Mouse (Mus musculus): ENCODE data around the gene Tbx2.

Gene Tbx2

DNA sequence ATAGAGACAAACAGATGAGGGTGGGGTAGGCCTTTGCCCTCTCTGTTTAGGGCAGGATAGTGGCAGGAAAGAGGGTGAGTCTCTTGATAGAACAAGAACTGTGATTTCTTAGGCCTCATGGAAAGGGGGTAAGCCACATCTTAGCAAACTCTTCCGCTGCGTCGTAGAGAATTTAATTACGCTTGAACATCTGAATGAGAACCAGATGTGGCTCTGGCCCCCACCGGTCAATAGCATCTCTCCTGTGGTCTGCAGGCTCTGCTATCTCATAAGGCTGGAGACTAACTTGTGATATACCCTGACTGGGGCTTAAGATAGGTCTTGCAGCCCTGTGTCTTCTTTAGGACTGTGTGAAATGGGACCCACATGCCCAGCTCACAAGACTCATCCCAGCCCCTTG, 15.9 kb upstream of the Tbx2 start:
- no peak for TF ChIP-seq GATA4 (IDR thresholded peaks at IDR 0.05; ENCODE audit: insufficient replicate concordance, low read length)

DNA sequence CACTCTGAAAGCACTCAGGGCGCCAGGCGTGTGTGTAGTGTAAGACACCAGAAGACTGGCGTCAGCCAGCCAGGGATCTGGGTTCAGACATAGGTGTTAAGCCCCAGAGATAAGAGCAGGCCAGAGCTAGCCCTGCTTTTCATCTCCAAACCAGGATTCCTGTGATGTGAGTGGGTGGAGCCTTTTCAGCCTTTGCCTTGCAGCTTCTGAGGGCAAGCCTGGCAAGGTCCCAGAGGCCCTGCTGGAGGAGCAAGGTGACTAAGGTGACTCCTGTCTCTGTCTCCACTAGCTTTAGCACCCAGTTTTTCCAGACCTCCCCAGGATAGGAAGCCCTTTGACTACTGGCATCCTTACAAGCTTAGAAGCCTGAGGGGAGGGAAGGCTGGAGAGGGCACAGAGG, 13.9 kb upstream of the Tbx2 start:
- no peak for TF ChIP-seq GATA4 (IDR thresholded peaks at IDR 0.05; ENCODE audit: insufficient replicate concordance, low read length)

GRCm38 (mm10) chr11:85820959-85821358, 11.4 kb upstream of the Tbx2 start:
- no peak for TF ChIP-seq GATA4 (IDR thresholded peaks at IDR 0.05; ENCODE audit: insufficient replicate concordance, low read length)

GRCm38 (mm10) chr11:85821659-85822058, 10.7 kb upstream of the Tbx2 start:
- TF ChIP-seq GATA4 (IDR thresholded peaks at IDR 0.05; ENCODE audit: insufficient replicate concordance, low read length), result no peak

DNA sequence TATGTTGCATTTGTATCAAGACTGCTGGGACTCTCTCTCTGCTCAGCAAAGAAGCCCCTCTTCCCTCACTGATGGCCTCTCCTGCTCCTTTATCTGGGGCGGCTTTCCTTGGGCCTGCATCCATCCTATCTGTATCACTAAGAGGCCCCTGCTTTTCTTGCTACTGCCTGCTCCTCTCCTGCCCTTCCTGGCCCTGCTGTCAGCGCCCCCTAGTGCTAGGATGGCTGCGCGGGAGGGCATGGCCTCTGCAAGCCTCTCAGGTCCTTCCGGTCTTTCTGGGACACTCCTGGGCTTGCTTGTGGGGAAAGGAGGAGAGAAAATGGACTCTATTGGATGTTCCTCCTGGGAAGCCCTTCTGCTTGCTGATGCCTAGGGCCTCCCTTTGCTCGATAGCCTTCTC, 9.2 kb upstream of the Tbx2 start:
- TF ChIP-seq GATA4 (IDR thresholded peaks at IDR 0.05; ENCODE audit: insufficient replicate concordance, low read length), result no peak; the same call in 1 of the 2 replicates

GRCm38 (mm10) chr11:85823794-85824193, 8.6 kb upstream of the Tbx2 start:
- no peak for TF ChIP-seq GATA4 (IDR thresholded peaks at IDR 0.05; ENCODE audit: insufficient replicate concordance, low read length)

GRCm38 (mm10) chr11:85825031-85825430, 7.3 kb upstream of the Tbx2 start:
- no peak for TF ChIP-seq GATA4 (IDR thresholded peaks at IDR 0.05; ENCODE audit: insufficient replicate concordance, low read length)

DNA sequence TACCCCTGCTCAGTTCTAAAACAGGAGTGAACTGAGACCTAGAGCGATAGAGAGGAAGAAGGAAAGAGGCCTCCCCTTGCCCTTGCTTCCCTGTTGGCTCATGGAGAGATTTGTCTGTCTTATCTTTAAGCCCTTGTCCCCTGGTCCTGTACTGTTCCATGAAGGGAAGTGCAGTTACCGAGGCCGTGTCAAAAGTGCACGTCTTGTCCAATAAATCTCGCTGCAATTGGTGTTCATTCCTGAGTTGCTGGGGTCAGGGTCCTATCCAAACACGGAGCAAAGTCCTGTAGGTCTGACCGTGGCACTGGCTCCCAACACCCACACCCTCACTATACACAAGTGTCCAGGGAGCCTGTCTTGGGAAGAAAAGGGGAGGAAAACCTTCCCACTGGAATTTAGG, 6.5 kb upstream of the Tbx2 start:
- TF ChIP-seq GATA4 (IDR thresholded peaks at IDR 0.05; ENCODE audit: insufficient replicate concordance, low read length), result peak; percentile 87

DNA sequence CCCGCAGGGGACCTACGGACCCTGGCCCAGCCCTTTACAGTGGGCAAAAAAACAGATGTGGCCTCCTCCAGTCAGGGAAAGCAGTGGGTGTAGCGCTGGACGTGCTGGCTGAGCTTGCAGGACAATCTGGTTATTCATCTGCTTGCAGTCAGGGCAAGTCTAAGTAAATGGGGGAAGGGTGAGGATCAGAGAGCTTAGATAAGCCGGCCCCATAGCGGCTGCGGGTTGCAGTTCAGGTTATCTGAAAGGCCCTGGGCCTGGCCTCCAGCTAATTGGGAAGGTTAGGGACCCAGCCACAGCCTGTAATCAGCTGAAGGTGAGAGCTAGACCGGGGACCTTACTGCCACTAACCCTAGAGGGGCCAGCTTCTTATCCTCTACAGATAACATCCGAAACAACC, 5.0 kb upstream of the Tbx2 start:
- no peak for TF ChIP-seq GATA4 (IDR thresholded peaks at IDR 0.05; ENCODE audit: insufficient replicate concordance, low read length)

DNA sequence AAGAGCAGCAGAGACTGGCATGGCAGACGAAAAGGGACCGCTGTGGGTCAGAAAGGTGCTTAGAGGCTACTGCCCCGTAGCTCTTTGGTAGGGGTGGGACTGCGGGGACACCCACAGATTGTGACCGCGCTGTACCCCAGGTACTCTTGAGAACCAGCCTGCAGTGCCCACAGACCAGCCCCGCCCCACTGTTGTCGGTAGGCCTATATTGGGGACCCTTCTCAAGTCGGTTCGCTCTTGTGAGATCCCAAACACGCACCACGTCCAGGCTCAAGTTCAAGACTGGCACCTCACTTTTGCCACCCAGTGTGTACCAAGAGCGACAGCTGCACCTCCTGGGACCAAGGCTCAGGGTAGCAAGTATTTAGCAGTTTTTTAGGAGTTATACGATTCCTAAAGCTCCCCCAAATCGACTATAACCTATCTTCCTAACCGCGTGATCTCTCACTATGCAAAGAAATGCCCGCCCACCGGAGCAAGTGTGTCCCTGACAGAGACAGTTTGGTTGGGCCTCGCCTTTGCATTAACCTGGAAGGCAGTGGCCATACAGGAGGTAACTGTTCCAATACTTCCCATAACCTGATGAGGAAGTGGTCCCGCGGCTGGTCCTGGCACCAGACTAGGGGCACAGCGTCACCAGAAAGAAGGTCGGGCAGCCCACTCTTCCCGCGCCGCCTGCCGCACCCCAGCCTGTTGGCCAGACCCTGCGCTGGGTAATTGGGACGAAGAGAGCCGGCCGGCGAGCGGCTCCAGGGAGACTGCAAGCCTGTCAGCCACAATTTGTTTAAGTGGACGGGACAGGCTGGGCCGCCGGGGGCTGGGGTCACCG, 3.4 kb upstream of the Tbx2 start:
- no peak for TF ChIP-seq GATA4 (IDR thresholded peaks at IDR 0.05; ENCODE audit: insufficient replicate concordance, low read length)

DNA sequence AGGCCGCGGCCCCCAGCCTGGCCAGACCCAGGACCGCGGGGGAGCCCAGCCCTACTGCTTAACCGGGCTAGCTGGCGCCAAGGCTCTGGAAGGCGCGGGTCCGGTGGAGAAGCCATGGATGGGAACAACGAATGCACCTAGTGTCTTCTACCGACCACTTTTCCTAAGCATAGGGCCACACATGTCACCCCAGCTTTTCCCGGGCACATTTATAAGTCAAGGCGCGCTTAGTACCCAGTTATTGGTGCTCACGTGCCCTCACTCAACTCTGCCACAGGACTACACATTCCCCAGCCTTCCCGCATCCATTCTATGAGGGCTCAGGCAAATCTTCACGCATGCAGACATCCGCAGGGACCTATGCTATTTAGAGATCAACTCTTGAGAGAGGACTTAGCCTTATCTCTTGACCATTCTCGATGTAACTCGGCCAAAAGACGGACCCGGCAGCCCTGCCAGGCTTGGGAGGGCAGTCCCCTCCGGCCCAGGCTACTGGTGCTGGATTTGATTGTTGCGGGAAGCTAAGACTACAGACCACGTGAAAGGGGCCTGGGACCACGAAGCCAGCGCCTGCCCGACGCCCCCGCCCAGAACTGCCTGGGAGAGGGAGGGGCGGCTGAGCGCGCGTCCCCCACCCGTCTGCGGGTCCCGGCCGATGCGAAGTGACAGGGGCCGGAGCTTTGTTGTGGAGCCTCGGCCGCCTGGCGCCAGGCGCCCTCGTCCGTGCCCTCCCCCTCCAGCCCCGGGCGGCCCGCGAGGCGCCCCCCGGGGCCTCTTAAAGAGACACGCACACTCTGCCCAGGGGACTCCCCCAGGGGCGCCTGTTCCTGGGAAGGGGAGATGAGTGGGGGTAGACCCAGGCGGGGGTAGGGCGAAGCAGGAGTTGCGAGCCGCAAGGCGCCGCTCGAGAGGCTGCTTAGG, 2.6 kb upstream of the Tbx2 start:
- TF ChIP-seq GATA4 (IDR thresholded peaks at IDR 0.05; ENCODE audit: insufficient replicate concordance, low read length), result no peak

- no peak for TF ChIP-seq GATA4 (IDR thresholded peaks at IDR 0.05; ENCODE audit: insufficient replicate concordance, low read length)
Observed at GRCm38 (mm10) chr11:85830901-85831341, 1.4 kb upstream of the Tbx2 start.

GRCm38 (mm10) chr11:85831656-85832230, 608 bp upstream of the Tbx2 start:
- TF ChIP-seq GATA4 (IDR thresholded peaks at IDR 0.05; ENCODE audit: insufficient replicate concordance, low read length), result no peak

GRCm38 (mm10) chr11:85833081-85833521, 750 bp downstream of the Tbx2 start:
- TF ChIP-seq GATA4 (IDR thresholded peaks at IDR 0.05; ENCODE audit: insufficient replicate concordance, low read length), result no peak

GRCm38 (mm10) chr11:85833761-85834385, 1.5 kb downstream of the Tbx2 start:
- no peak for TF ChIP-seq GATA4 (IDR thresholded peaks at IDR 0.05; ENCODE audit: insufficient replicate concordance, low read length)
